Mouse (Mus musculus) liver, embryonic 14.5 days (tissue): Measurements from ENCODE around the gene Ammecr1.

Source experiments
- CTCF ChIP-seq: IDR thresholded peaks from 2 replicates; pipeline ENCODE4 v1.5.1; 2016; ENCODE audit warnings: antibody characterized with exemption, low read depth, control low read depth
- EP300 ChIP-seq: IDR thresholded peaks from 2 replicates; pipeline ENCODE4 v1.6.1; 2016; ENCODE audit warnings: antibody characterized with exemption, low read depth

GRCm38 (mm10) chrX:142882255-142882654, 84.3 kb downstream of the Ammecr1 start:
- no peak for TF ChIP-seq CTCF
- no peak for TF ChIP-seq EP300
